27 mouse cellular contexts compared by ENCODE assay signal in genomic region chr11:39868451-39868979, GRCm38 (mm10).
DNase-seq lines count a peak whose midpoint lies in the region; ATAC-seq lines count a peak whose summit lies in the region.
"Had no signal": no experiment of that assay in that cellular context is flagged by ENCODE, and none has a peak within 500 bp of the region (broad histone marks: within the 10 kb centered on the region; RNA-seq: fewer than 3 reads in every experiment).

No protein-coding gene starts in this region.

- no peak for ATAC-seq in midbrain, embryonic 14.5 days (ENCODE audit: low FRiP score, low TSS enrichment)
- no peak for ATAC-seq in midbrain, embryonic 15.5 days (replicated peaks)
- peak; percentile 51; the same call in 1 of the 2 replicates for ATAC-seq in hindbrain, embryonic 11.5 days (ENCODE audit: low FRiP score)
- peak; percentile 79; the same call in 1 of the 2 replicates for ATAC-seq in hindbrain, embryonic 16.5 days

- no peak overlapping the region for H3K9ac ChIP-seq in midbrain, embryonic 14.5 days (replicated peaks; ENCODE audit: low read length)
- no peak overlapping the region for H3K9ac ChIP-seq in midbrain, embryonic 15.5 days
- no peak overlapping the region for H3K9ac ChIP-seq in hindbrain, embryonic 11.5 days (ENCODE audit: low read depth, low read length)
- no peak overlapping the region for H3K9ac ChIP-seq in hindbrain, embryonic 16.5 days (ENCODE audit: low read depth, low read length)
- H3K9ac ChIP-seq: embryonic facial prominence, embryonic 12.5 days; forebrain, embryonic 12.5 days; heart, embryonic 15.5 days; limb, embryonic 12.5 days; liver, embryonic 14.5 days; lung, embryonic 14.5 days; neural tube, embryonic 12.5 days had no signal

- peak; percentile 1 for DNase-seq in embryo, embryonic 11 days
- DNase-seq in embryo, embryonic 9.5 days (ENCODE audit: extremely low spot score) = no peak
- DNase-seq in midbrain, embryonic 14.5 days = peak; percentile 20
- no peak for DNase-seq in hindbrain, embryonic 11.5 days (ENCODE audit: low spot score)
- no peak for DNase-seq in lung, postnatal 14 days
- no peak for DNase-seq in adrenal gland, postnatal 36 days
- DNase-seq: adrenal gland, postnatal 25 days; cerebellum, adult 11 months; cerebellum, postnatal 36 days; gastrocnemius, adult 2 months; heart, postnatal 36 days; kidney, adult 2 months; lung, embryonic 14.5 days; lung, postnatal 36 days; right cerebral cortex, postnatal 14 days had no signal

- H3K4me3 ChIP-seq in midbrain, embryonic 14.5 days (replicated peaks; ENCODE audit: low read depth, low read length) = no peak overlapping the region
- H3K4me3 ChIP-seq in midbrain, embryonic 15.5 days = no peak overlapping the region
- H3K4me3 ChIP-seq in hindbrain, embryonic 11.5 days (ENCODE audit: low read depth, low read length) = no peak overlapping the region
- H3K4me3 ChIP-seq in hindbrain, embryonic 16.5 days (ENCODE audit: low read length) = no peak overlapping the region
- H3K4me3 ChIP-seq: embryonic facial prominence, embryonic 12.5 days; erythroblast, embryonic 14.5 days; forebrain, embryonic 12.5 days; gastrocnemius, adult 2 months; heart, embryonic 15.5 days; left cerebral cortex, adult 2 months; limb, embryonic 12.5 days; megakaryocyte, embryonic 14.5 days; neural tube, embryonic 12.5 days had no signal

- H3K27me3 ChIP-seq in midbrain, embryonic 14.5 days (ENCODE audit: control insufficient read depth, insufficient read depth, low read length) = no peaks in the 10 kb centered on the region
- H3K27me3 ChIP-seq in midbrain, embryonic 15.5 days (replicated peaks) = no peaks in the 10 kb centered on the region
- no peaks in the 10 kb centered on the region for H3K27me3 ChIP-seq in hindbrain, embryonic 11.5 days (ENCODE audit: control insufficient read depth, insufficient read depth, low read length)
- no peaks in the 10 kb centered on the region for H3K27me3 ChIP-seq in hindbrain, embryonic 16.5 days (replicated peaks; ENCODE audit: control insufficient read depth, insufficient read depth, low read length)
- H3K27me3 ChIP-seq: embryonic facial prominence, embryonic 12.5 days; forebrain, embryonic 12.5 days; heart, embryonic 15.5 days; limb, embryonic 12.5 days; megakaryocyte, embryonic 14.5 days; neural tube, embryonic 12.5 days had no signal

- no peaks in the 10 kb centered on the region for H3K9me3 ChIP-seq in midbrain, embryonic 14.5 days (ENCODE audit: control insufficient read depth, low read length)
- H3K9me3 ChIP-seq in midbrain, embryonic 15.5 days = no peaks in the 10 kb centered on the region
- no peaks in the 10 kb centered on the region for H3K9me3 ChIP-seq in hindbrain, embryonic 11.5 days (ENCODE audit: control insufficient read depth, low read length)
- no peaks in the 10 kb centered on the region for H3K9me3 ChIP-seq in hindbrain, embryonic 16.5 days (ENCODE audit: control insufficient read depth, low read length)
- H3K9me3 ChIP-seq: embryonic facial prominence, embryonic 12.5 days; forebrain, embryonic 12.5 days; heart, embryonic 15.5 days; limb, embryonic 12.5 days; megakaryocyte, embryonic 14.5 days; neural tube, embryonic 12.5 days had no signal

- no peaks in the 10 kb centered on the region for H3K36me3 ChIP-seq in midbrain, embryonic 14.5 days (ENCODE audit: control insufficient read depth, insufficient read depth, low read length)
- no peaks in the 10 kb centered on the region for H3K36me3 ChIP-seq in midbrain, embryonic 15.5 days (replicated peaks)
- no peaks in the 10 kb centered on the region for H3K36me3 ChIP-seq in hindbrain, embryonic 11.5 days (ENCODE audit: control insufficient read depth, insufficient read depth, low read length)
- H3K36me3 ChIP-seq in hindbrain, embryonic 16.5 days (ENCODE audit: control insufficient read depth, insufficient read depth, low read length) = no peaks in the 10 kb centered on the region
- H3K36me3 ChIP-seq: embryonic facial prominence, embryonic 12.5 days; forebrain, embryonic 12.5 days; heart, embryonic 15.5 days; limb, embryonic 12.5 days; neural tube, embryonic 12.5 days had no signal

- H3K27ac ChIP-seq in midbrain, embryonic 14.5 days (replicated peaks; ENCODE audit: low read depth, low read length) = no peak overlapping the region
- H3K27ac ChIP-seq in midbrain, embryonic 15.5 days = no peak overlapping the region
- H3K27ac ChIP-seq in hindbrain, embryonic 11.5 days (ENCODE audit: low read depth, low read length) = no peak overlapping the region
- no peak overlapping the region for H3K27ac ChIP-seq in hindbrain, embryonic 16.5 days (ENCODE audit: low read depth, low read length)
- H3K27ac ChIP-seq: embryonic facial prominence, embryonic 12.5 days; forebrain, embryonic 12.5 days; gastrocnemius, adult 2 months; heart, embryonic 15.5 days; kidney, postnatal 0 days; left cerebral cortex, adult 2 months; limb, embryonic 12.5 days; liver, embryonic 14.5 days; neural tube, embryonic 12.5 days had no signal

- H3K4me2 ChIP-seq in midbrain, embryonic 14.5 days (ENCODE audit: low read length) = no peak overlapping the region
- no peak overlapping the region for H3K4me2 ChIP-seq in midbrain, embryonic 15.5 days
- H3K4me2 ChIP-seq in hindbrain, embryonic 11.5 days (replicated peaks; ENCODE audit: low read depth, low read length) = no peak overlapping the region
- no peak overlapping the region for H3K4me2 ChIP-seq in hindbrain, embryonic 16.5 days (ENCODE audit: low read length)
- H3K4me2 ChIP-seq: embryonic facial prominence, embryonic 12.5 days; forebrain, embryonic 12.5 days; heart, embryonic 15.5 days; limb, embryonic 12.5 days; lung, embryonic 14.5 days; neural tube, embryonic 12.5 days had no signal

- H3K4me1 ChIP-seq in midbrain, embryonic 14.5 days (ENCODE audit: control insufficient read depth, insufficient read depth, low read length) = no peaks in the 10 kb centered on the region
- no peaks in the 10 kb centered on the region for H3K4me1 ChIP-seq in midbrain, embryonic 15.5 days
- H3K4me1 ChIP-seq in hindbrain, embryonic 11.5 days (replicated peaks; ENCODE audit: control insufficient read depth, insufficient read depth, low read length) = no peaks in the 10 kb centered on the region
- no peaks in the 10 kb centered on the region for H3K4me1 ChIP-seq in hindbrain, embryonic 16.5 days (ENCODE audit: control insufficient read depth, insufficient read depth, low read depth, low read length)
- H3K4me1 ChIP-seq: embryonic facial prominence, embryonic 12.5 days; forebrain, embryonic 12.5 days; heart, embryonic 15.5 days; limb, embryonic 12.5 days; megakaryocyte, embryonic 14.5 days; neural tube, embryonic 12.5 days had no signal

- 65% methylated on average over 6 of the region's 6 CpGs for WGBS in midbrain, embryonic 14.5 days
- 65% methylated on average over 6 of the region's 6 CpGs for WGBS in midbrain, embryonic 15.5 days
- WGBS in hindbrain, embryonic 11.5 days = 79% methylated on average over 6 of the region's 6 CpGs
- WGBS in hindbrain, embryonic 16.5 days = 51% methylated on average over 6 of the region's 6 CpGs

Comparison
In these comparisons a context has a peak if more than half of its experiments do, and no peak if none do; other contexts are left out.
1. DNase-seq: peak in embryo, embryonic 11 days (single experiment) and midbrain, embryonic 14.5 days (single experiment); none in embryo, embryonic 9.5 days (single experiment), hindbrain, embryonic 11.5 days (single experiment), lung, postnatal 14 days (single experiment) and adrenal gland, postnatal 36 days (0 of 2).
2. ATAC-seq: peak in hindbrain, embryonic 11.5 days (single experiment) and hindbrain, embryonic 16.5 days (single experiment); none in midbrain, embryonic 14.5 days (single experiment) and midbrain, embryonic 15.5 days (single experiment).